In the genomic region with DNA sequence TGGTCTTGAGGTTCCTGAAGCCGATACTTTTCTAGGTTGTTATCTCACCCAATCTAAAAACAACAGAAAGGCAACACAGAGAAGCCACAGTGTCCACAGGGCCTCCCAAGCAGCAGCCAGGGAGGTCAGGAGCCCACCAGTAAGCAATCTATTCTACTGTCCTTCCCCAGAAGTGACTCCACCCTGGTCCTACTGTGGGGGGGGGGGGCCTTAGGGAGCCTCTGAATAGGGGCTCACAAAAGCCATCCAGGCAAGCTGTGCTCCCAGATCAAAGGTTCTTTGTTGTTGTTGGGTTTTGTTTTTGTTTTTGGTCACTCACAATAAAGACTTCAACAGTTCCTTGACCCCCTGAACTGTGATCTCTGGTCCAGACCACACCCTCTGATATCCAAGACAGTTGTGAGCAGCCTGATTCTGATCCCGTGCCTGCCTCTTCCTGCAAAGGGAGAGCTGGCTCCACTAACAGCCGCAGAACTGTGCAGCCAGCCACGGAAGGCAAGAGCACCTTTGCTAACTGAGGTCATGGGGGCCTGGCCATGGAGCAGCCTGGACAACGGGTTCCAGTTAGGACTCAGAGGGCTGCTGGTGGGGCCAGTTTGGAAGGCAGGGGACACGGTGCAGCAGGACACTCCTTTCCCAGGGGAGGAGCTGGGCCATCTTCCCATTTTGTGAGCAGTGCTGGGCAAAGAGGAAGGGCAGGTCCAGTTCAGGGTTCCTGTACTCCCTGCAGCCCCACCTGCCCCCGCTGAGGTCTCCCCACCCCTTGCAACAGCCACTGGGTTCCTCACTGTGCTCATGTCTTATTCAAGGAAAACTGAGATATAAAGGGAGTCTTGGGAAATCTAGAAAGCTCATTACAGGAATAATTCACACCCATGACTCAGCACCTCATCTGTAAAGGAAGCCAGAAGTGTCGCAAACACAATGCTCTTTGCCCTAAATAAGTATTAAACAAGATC, we compare ENCODE assay signal across 8 mouse cellular contexts. TPM values are rescaled to one million over a fixed set of nuclear protein-coding genes. Genes with fewer than 3 reads are reported as not detected.
DNase-seq lines count a peak whose midpoint lies in the region; ATAC-seq and TF ChIP-seq lines count a peak whose summit lies in the region.

No protein-coding gene starts in this region.

- H3K4me1 ChIP-seq in midbrain, embryonic 10.5 days, result peaks cover 30% of the 10 kb centered on the region
- peaks cover 6% of the 10 kb centered on the region; the same call in 1 of the 2 replicates for H3K4me1 ChIP-seq in midbrain, embryonic 13.5 days (replicated peaks)
- peaks cover 11% of the 10 kb centered on the region; the same call in 1 of the 2 replicates for H3K4me1 ChIP-seq in limb, embryonic 14.5 days (ENCODE audit: control insufficient read depth, insufficient read depth, low read length)
- peaks cover 11% of the 10 kb centered on the region for H3K4me1 ChIP-seq in olfactory bulb, adult 2 months (ENCODE audit: control insufficient read depth, insufficient read depth, low read length)

- WGBS in midbrain, embryonic 10.5 days, result 22% methylated on average over 8 of the region's 8 CpGs
- 20% methylated on average over 8 of the region's 8 CpGs for WGBS in midbrain, embryonic 13.5 days
- WGBS in limb, embryonic 14.5 days, result 32% methylated on average over 8 of the region's 8 CpGs
- WGBS in olfactory bulb, adult 2 months, result 50% methylated on average over 8 of the region's 8 CpGs

- H3K27ac ChIP-seq in midbrain, embryonic 10.5 days (replicated peaks), result peak overlapping the region; percentile 19
- no peak overlapping the region for H3K27ac ChIP-seq in midbrain, embryonic 13.5 days
- no peak overlapping the region for H3K27ac ChIP-seq in limb, embryonic 14.5 days (replicated peaks; ENCODE audit: low read depth, low read length)
- H3K27ac ChIP-seq in olfactory bulb, adult 2 months (ENCODE audit: insufficient read depth, low read depth, low read length), result 0 out of 2 replicates have a peak overlapping the region, but pooled peaks have one; percentile 8

- no peak for TF ChIP-seq CTCF in olfactory bulb, adult 2 months (IDR thresholded peaks at IDR 0.05; ENCODE audit: insufficient read depth, low read depth, low read length)

- no peaks in the 10 kb centered on the region for H3K36me3 ChIP-seq in midbrain, embryonic 10.5 days
- no peaks in the 10 kb centered on the region for H3K36me3 ChIP-seq in midbrain, embryonic 13.5 days
- no peaks in the 10 kb centered on the region for H3K36me3 ChIP-seq in limb, embryonic 14.5 days (ENCODE audit: control insufficient read depth, insufficient read depth, low read length)

- no peak for TF ChIP-seq POLR2A in limb, embryonic 14.5 days (IDR thresholded peaks at IDR 0.05; ENCODE audit: borderline replicate concordance, extremely low read depth, insufficient read depth, insufficient read length)
- TF ChIP-seq POLR2A in olfactory bulb, adult 2 months (IDR thresholded peaks at IDR 0.05; ENCODE audit: insufficient read depth, low read depth, low read length), result no peak

- no peak for ATAC-seq in midbrain, embryonic 13.5 days
- no peak for ATAC-seq in limb, embryonic 14.5 days (ENCODE audit: low FRiP score, low read depth)
- ATAC-seq in cerebellum, adult (ENCODE audit: insufficient number of reproducible peaks, low FRiP score, low TSS enrichment), result no peak

- H3K9ac ChIP-seq in midbrain, embryonic 13.5 days (replicated peaks), result no peak overlapping the region
- peak overlapping the region; percentile 40; the same call in 1 of the 2 replicates for H3K9ac ChIP-seq in limb, embryonic 14.5 days (ENCODE audit: low read depth, low read length, severe bottlenecking)

- no peak overlapping the region for H3K4me2 ChIP-seq in midbrain, embryonic 13.5 days (replicated peaks)
- no peak overlapping the region for H3K4me2 ChIP-seq in limb, embryonic 14.5 days (replicated peaks; ENCODE audit: low read depth, low read length, severe bottlenecking)

- H3K9me3 ChIP-seq in midbrain, embryonic 10.5 days (replicated peaks), result no peaks in the 10 kb centered on the region
- no peaks in the 10 kb centered on the region for H3K9me3 ChIP-seq in midbrain, embryonic 13.5 days
- no peaks in the 10 kb centered on the region for H3K9me3 ChIP-seq in limb, embryonic 14.5 days (ENCODE audit: control insufficient read depth, low read length)

- peaks cover 17% of the 10 kb centered on the region for H3K27me3 ChIP-seq in midbrain, embryonic 10.5 days (ENCODE audit: low read depth, poor library complexity, severe bottlenecking)
- H3K27me3 ChIP-seq in midbrain, embryonic 13.5 days, result 0 out of 2 replicates have a peak, but pooled peaks cover 2% of the 10 kb centered on the region
- no peaks in the 10 kb centered on the region for H3K27me3 ChIP-seq in limb, embryonic 14.5 days (ENCODE audit: control insufficient read depth, insufficient read depth, low read length)

- no peak for DNase-seq in midbrain, embryonic 10.5 days (ENCODE audit: low spot score)
- peak; percentile 57 for DNase-seq in embryo, embryonic 9.5 days (ENCODE audit: extremely low spot score)
- DNase-seq in heart, postnatal 4 days, result peak; percentile 71
- no peak for DNase-seq in limb, embryonic 14.5 days (ENCODE audit: low spot score)
- no peak for DNase-seq in thymus, postnatal 10 days (ENCODE audit: low spot score in 2 of 2)

- H3K4me3 ChIP-seq in midbrain, embryonic 10.5 days, result no peak overlapping the region
- H3K4me3 ChIP-seq in midbrain, embryonic 13.5 days (replicated peaks), result no peak overlapping the region
- no peak overlapping the region for H3K4me3 ChIP-seq in limb, embryonic 14.5 days (replicated peaks; ENCODE audit: low read length)
- no peak overlapping the region for H3K4me3 ChIP-seq in olfactory bulb, adult 2 months (ENCODE audit: insufficient read depth, low read depth, low read length)

RNA-seq across cellular contexts. Expression of a gene that starts 18.9 kb away (rescaled TPM):
- 39.0 and 43.8 TPM in 2 replicates for polyA plus RNA-seq in midbrain, embryonic 10.5 days (2016; fragmentation: Nextera tagmentation; extraction: Ambion mirVana)
- 48.8 and 52.9 TPM in 2 replicates for polyA plus RNA-seq in midbrain, embryonic 13.5 days (2015; fragmentation: Nextera tagmentation; extraction: Ambion mirVana)
- 10 to 100 TPM; 31.4 to 34.2 TPM for total RNA-seq in heart, postnatal 4 days (2021)
- polyA plus RNA-seq in limb, embryonic 14.5 days (2012; rRNA removed), result 76.0 and 110 TPM in 2 replicates
- 111 and 123 TPM in 2 replicates for polyA plus RNA-seq in limb, embryonic 14.5 days (2014; fragmentation: Nextera tagmentation; extraction: Ambion mirVana)
- polyA plus RNA-seq in olfactory bulb, adult 2 months (2012; ENCODE audit: insufficient read depth, insufficient read length, low replicate concordance, missing spikeins), result not detected in 2 replicates

Comparison
In these comparisons a context has a peak if more than half of its experiments do, and no peak if none do; other contexts are left out.
1. H3K27ac ChIP-seq: peak in midbrain, embryonic 10.5 days (single experiment) and olfactory bulb, adult 2 months (single experiment); none in midbrain, embryonic 13.5 days (single experiment) and limb, embryonic 14.5 days (single experiment).
2. DNase-seq: peak in embryo, embryonic 9.5 days (single experiment) and heart, postnatal 4 days (single experiment); none in midbrain, embryonic 10.5 days (single experiment), limb, embryonic 14.5 days (single experiment) and thymus, postnatal 10 days (0 of 2).